Mouse (Mus musculus): ENCODE measurements around the gene Tspan9.

DNA sequence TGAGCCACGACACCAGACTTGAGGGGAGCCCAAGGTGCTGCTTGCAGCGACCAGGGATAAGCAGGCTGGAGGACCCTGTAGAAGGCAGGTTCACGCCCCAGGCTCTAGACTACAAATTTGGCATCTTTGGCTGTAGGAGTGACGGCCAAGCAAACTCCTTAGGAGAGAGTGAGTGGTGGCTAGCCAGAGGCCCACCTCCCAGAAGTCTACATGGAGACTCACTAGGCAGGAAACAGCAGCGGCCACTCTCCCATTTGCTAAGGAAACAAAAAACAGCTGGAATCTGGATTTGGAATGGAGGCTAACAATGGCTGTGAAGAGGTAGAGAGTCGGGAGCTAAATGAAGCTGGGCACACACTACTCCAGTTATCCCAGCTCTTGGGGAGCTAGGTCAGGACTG is 104.8 kb downstream of the Tspan9 start:
- TF ChIP-seq EP300 (IDR thresholded peaks at IDR 0.05; ENCODE audit: low read depth): no peak
- TF ChIP-seq CTCF (IDR thresholded peaks at IDR 0.05; ENCODE audit: low read depth): no peak

Data from liver, postnatal 0 days (tissue).